Mouse (Mus musculus): Measurements from ENCODE around the gene Atp6v0e.

GRCm38 (mm10) chr17:26628479-26628878 lies 34.6 kb upstream of the Atp6v0e start:
- TF ChIP-seq EP300 (IDR thresholded peaks at IDR 0.05) = 0 out of 2 replicates have a peak, but pooled peaks have one; percentile 13
- TF ChIP-seq CTCF (IDR thresholded peaks at IDR 0.05) = peak; percentile 63

Data from lung, postnatal 0 days (tissue).